Mouse (Mus musculus) olfactory bulb, adult 2 months (tissue): ENCODE results near the gene Gm20518.

Experiments used
- CTCF ChIP-seq: fragments of 200-500 bp; IDR thresholded peaks from 2 replicates; pipeline ENCODE4 v1.5.1; 2012; ENCODE audit warnings: low read depth, mild to moderate bottlenecking, low read length, moderate library complexity; ENCODE audit not compliant: insufficient read depth
- POLR2A ChIP-seq: fragments of 200-500 bp; IDR thresholded peaks from 2 replicates; pipeline ENCODE4 v1.6.1; 2012; ENCODE audit warnings: mild to moderate bottlenecking, low read depth, low read length, moderate library complexity; ENCODE audit not compliant: insufficient read depth

- TF ChIP-seq CTCF (no peak), POLR2A (no peak)
Measured at GRCm38 (mm10) chr16:17890917-17891566, 429 bp downstream of the Gm20518 start.
